Mouse (Mus musculus): ENCODE measurements around the gene Naif1. TPM values are rescaled to one million over a fixed set of nuclear protein-coding genes. Genes with fewer than 3 reads are reported as not detected.

Naif1 gene
- polyA plus RNA-seq, 1 experiment: 19.9 TPM

- no peak for TF ChIP-seq CTCF (IDR thresholded peaks at IDR 0.05; ENCODE audit: control insufficient read depth, insufficient read depth, insufficient replicate concordance, low read depth, low read length)
- H3K4me1 ChIP-seq (ENCODE audit: control insufficient read depth, insufficient read depth, low read length): no peaks in the 10 kb centered on the region
- no peak overlapping the region for H3K27ac ChIP-seq (ENCODE audit: control insufficient read depth, insufficient read depth, low read depth, low read length)
- no peak overlapping the region for H3K4me3 ChIP-seq (ENCODE audit: control insufficient read depth, low read depth, low read length)
- H3K27me3 ChIP-seq (ENCODE audit: control insufficient read depth, insufficient read depth, low read length): no peaks in the 10 kb centered on the region
- no peaks in the 10 kb centered on the region for H3K36me3 ChIP-seq (ENCODE audit: control insufficient read depth, insufficient read depth, low read length)
These were observed 36.3 kb upstream of the Naif1 start for GRCm38 (mm10) chr2:32413936-32414335.

GRCm38 (mm10) chr2:32415801-32416200 lies 34.5 kb upstream of the Naif1 start:
- Histone ChIP-seq H3K27ac (ENCODE audit: control insufficient read depth, insufficient read depth, low read depth, low read length) (no peak overlapping the region), H3K4me1 (ENCODE audit: control insufficient read depth, insufficient read depth, low read length) (peaks cover 3% of the 10 kb centered on the region; the same call in 1 of the 2 replicates), H3K4me3 (ENCODE audit: control insufficient read depth, low read depth, low read length) (no peak overlapping the region), H3K36me3 (ENCODE audit: control insufficient read depth, insufficient read depth, low read length) (no peaks in the 10 kb centered on the region), H3K27me3 (ENCODE audit: control insufficient read depth, insufficient read depth, low read length) (no peaks in the 10 kb centered on the region)
- TF ChIP-seq POLR2A (IDR thresholded peaks at IDR 0.05; ENCODE audit: control insufficient read depth, low read depth, low read length): no peak
- TF ChIP-seq CTCF (IDR thresholded peaks at IDR 0.05; ENCODE audit: control insufficient read depth, insufficient read depth, insufficient replicate concordance, low read depth, low read length): no peak

- no peak for TF ChIP-seq POLR2A (IDR thresholded peaks at IDR 0.05; ENCODE audit: control insufficient read depth, low read depth, low read length)
- no peak for TF ChIP-seq CTCF (IDR thresholded peaks at IDR 0.05; ENCODE audit: control insufficient read depth, insufficient read depth, insufficient replicate concordance, low read depth, low read length)
- H3K36me3 ChIP-seq (ENCODE audit: control insufficient read depth, insufficient read depth, low read length): no peaks in the 10 kb centered on the region
- H3K27ac ChIP-seq (ENCODE audit: control insufficient read depth, insufficient read depth, low read depth, low read length): no peak overlapping the region
These were observed 33.7 kb upstream of the Naif1 start for GRCm38 (mm10) chr2:32416556-32416955.

DNA sequence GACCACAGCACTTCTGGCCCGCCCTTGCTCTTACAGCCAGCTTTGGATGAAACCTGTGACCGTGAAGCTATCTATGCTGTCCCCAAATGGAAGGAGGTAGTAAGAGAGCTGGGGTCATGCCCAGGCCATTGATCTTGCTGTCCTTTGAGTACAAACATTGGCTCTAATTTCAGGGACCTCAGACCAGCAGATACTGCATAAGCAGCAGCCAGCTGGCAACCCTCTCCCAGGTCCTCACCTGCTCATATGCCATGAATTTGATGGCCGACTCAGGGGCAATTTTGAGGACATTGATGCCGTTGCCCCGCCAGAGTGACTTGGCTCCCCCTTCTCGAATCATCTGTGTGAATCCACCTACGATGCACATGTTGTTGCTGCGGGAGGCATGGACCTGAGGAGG lies 32.8 kb upstream of the Naif1 start:
- TF ChIP-seq POLR2A (IDR thresholded peaks at IDR 0.05; ENCODE audit: control insufficient read depth, low read depth, low read length) (no peak), CTCF (IDR thresholded peaks at IDR 0.05; ENCODE audit: control insufficient read depth, insufficient read depth, insufficient replicate concordance, low read depth, low read length) (no peak)
- H3K4me3 ChIP-seq (ENCODE audit: control insufficient read depth, low read depth, low read length): no peak overlapping the region
- no peaks in the 10 kb centered on the region for H3K27me3 ChIP-seq (ENCODE audit: control insufficient read depth, insufficient read depth, low read length)
- no peak overlapping the region for H3K27ac ChIP-seq (ENCODE audit: control insufficient read depth, insufficient read depth, low read depth, low read length)
- H3K4me1 ChIP-seq (ENCODE audit: control insufficient read depth, insufficient read depth, low read length): peaks cover 3% of the 10 kb centered on the region; the same call in 1 of the 2 replicates
- H3K36me3 ChIP-seq (ENCODE audit: control insufficient read depth, insufficient read depth, low read length): no peaks in the 10 kb centered on the region

More at GRCm38 (mm10) chr2:32416556-32416955, 33.7 kb upstream of the Naif1 start:
- Histone ChIP-seq H3K4me1 (ENCODE audit: control insufficient read depth, insufficient read depth, low read length) (peaks cover 3% of the 10 kb centered on the region; the same call in 1 of the 2 replicates), H3K4me3 (ENCODE audit: control insufficient read depth, low read depth, low read length) (no peak overlapping the region), H3K27me3 (ENCODE audit: control insufficient read depth, insufficient read depth, low read length) (no peaks in the 10 kb centered on the region)

GRCm38 (mm10) chr2:32418430-32419151 lies 31.7 kb upstream of the Naif1 start:
- peaks cover 3% of the 10 kb centered on the region; the same call in 1 of the 2 replicates for H3K4me1 ChIP-seq (ENCODE audit: control insufficient read depth, insufficient read depth, low read length)
- H3K4me3 ChIP-seq (ENCODE audit: control insufficient read depth, low read depth, low read length): no peak overlapping the region
- no peaks in the 10 kb centered on the region for H3K27me3 ChIP-seq (ENCODE audit: control insufficient read depth, insufficient read depth, low read length)
- H3K27ac ChIP-seq (ENCODE audit: control insufficient read depth, insufficient read depth, low read depth, low read length): no peak overlapping the region
- H3K36me3 ChIP-seq (ENCODE audit: control insufficient read depth, insufficient read depth, low read length): no peaks in the 10 kb centered on the region
- no peak for TF ChIP-seq CTCF (IDR thresholded peaks at IDR 0.05; ENCODE audit: control insufficient read depth, insufficient read depth, insufficient replicate concordance, low read depth, low read length)
- TF ChIP-seq POLR2A (IDR thresholded peaks at IDR 0.05; ENCODE audit: control insufficient read depth, low read depth, low read length): no peak

DNA sequence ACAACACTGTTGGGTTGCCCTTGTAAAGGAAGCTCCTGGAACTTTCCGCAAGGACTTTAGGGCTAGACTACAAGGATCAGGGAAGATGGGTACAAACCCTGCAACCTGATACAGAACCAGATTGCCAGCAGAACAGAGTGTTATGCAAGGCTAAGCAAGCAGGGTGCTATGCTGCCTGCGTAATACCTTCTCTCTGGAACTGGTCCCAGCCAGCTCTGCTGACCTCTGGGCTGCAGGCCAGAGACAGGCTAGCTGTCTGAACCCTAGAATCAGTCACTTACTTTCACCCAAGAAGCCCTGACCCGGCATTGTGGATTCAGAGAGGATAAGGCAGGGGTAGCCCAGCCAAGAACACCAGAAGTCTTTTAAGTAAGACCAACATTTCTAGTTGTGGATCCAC lies 30.9 kb upstream of the Naif1 start:
- H3K4me1 ChIP-seq (ENCODE audit: control insufficient read depth, insufficient read depth, low read length): peaks cover 3% of the 10 kb centered on the region; the same call in 1 of the 2 replicates
- no peaks in the 10 kb centered on the region for H3K36me3 ChIP-seq (ENCODE audit: control insufficient read depth, insufficient read depth, low read length)
- no peak overlapping the region for H3K27ac ChIP-seq (ENCODE audit: control insufficient read depth, insufficient read depth, low read depth, low read length)
- TF ChIP-seq POLR2A (IDR thresholded peaks at IDR 0.05; ENCODE audit: control insufficient read depth, low read depth, low read length) (no peak), CTCF (IDR thresholded peaks at IDR 0.05; ENCODE audit: control insufficient read depth, insufficient read depth, insufficient replicate concordance, low read depth, low read length) (no peak)
- no peaks in the 10 kb centered on the region for H3K27me3 ChIP-seq (ENCODE audit: control insufficient read depth, insufficient read depth, low read length)
- no peak overlapping the region for H3K4me3 ChIP-seq (ENCODE audit: control insufficient read depth, low read depth, low read length)

GRCm38 (mm10) chr2:32420066-32420608 lies 30.1 kb upstream of the Naif1 start:
- Histone ChIP-seq H3K27ac (ENCODE audit: control insufficient read depth, insufficient read depth, low read depth, low read length) (peak overlapping the region; percentile 38; the same call in 1 of the 2 replicates), H3K4me3 (ENCODE audit: control insufficient read depth, low read depth, low read length) (no peak overlapping the region), H3K27me3 (ENCODE audit: control insufficient read depth, insufficient read depth, low read length) (no peaks in the 10 kb centered on the region), H3K36me3 (ENCODE audit: control insufficient read depth, insufficient read depth, low read length) (no peaks in the 10 kb centered on the region), H3K4me1 (ENCODE audit: control insufficient read depth, insufficient read depth, low read length) (peaks cover 3% of the 10 kb centered on the region; the same call in 1 of the 2 replicates)
- TF ChIP-seq POLR2A (IDR thresholded peaks at IDR 0.05; ENCODE audit: control insufficient read depth, low read depth, low read length) (no peak), CTCF (IDR thresholded peaks at IDR 0.05; ENCODE audit: control insufficient read depth, insufficient read depth, insufficient replicate concordance, low read depth, low read length) (no peak)

Data from testis, adult 2 months (tissue).